Mouse (Mus musculus): Measurements from ENCODE around the gene Tamm41. TPM values are rescaled to one million over a fixed set of nuclear protein-coding genes. Genes with fewer than 3 reads are reported as not detected.

The Tamm41 gene
- total and polyA plus RNA-seq, 2 experiments from 2014 or later = 33.7 to 49.0 TPM

DNA sequence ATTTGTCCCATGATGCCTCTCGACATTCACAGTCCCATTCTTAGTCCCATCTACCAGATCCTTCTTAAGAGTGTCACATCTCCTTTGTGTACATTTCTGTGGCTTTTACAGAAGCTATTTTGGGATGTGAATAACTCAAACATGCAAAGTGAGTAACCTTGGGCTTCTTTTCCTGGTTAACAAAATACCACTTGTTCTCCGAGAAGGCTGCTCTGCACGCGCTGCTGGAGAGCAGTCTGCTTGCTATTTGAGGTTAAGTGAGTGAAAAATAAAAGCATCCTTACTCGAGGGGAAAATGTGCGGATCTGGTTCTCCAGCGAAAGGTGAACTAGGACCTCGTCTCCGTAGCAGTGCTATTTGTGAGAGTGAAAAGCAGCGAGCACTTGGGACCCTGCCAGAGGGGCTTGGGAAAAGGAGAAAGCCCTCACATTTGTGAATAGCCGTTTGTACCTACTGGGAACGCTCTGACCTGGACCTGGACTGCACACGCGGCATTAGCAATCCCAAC, 10.1 kb downstream of the Tamm41 start:
- no peaks in the 10 kb centered on the region for H3K9me3 ChIP-seq (ENCODE audit: low read length)
- DNase-seq (no peak), ATAC-seq (peak; percentile 48)
- H3K27me3 ChIP-seq (ENCODE audit: insufficient read depth, low read length) = no peaks in the 10 kb centered on the region
- no peak for TF ChIP-seq CTCF (IDR thresholded peaks at IDR 0.05; ENCODE audit: low read depth)
- H3K9ac ChIP-seq = no peak overlapping the region
- peak overlapping the region; percentile 15; the same call in 1 of the 2 replicates for H3K27ac ChIP-seq (ENCODE audit: low read depth, low read length)
- 45% methylated on average over 14 of the region's 14 CpGs for WGBS
- no peak overlapping the region for H3K4me2 ChIP-seq (ENCODE audit: low read depth)
- peaks cover 44% of the 10 kb centered on the region for H3K36me3 ChIP-seq (ENCODE audit: insufficient read depth)
- no peaks in the 10 kb centered on the region for H3K4me1 ChIP-seq (ENCODE audit: insufficient read depth)
- no peak overlapping the region for H3K4me3 ChIP-seq (ENCODE audit: low read depth, low read length)

DNA sequence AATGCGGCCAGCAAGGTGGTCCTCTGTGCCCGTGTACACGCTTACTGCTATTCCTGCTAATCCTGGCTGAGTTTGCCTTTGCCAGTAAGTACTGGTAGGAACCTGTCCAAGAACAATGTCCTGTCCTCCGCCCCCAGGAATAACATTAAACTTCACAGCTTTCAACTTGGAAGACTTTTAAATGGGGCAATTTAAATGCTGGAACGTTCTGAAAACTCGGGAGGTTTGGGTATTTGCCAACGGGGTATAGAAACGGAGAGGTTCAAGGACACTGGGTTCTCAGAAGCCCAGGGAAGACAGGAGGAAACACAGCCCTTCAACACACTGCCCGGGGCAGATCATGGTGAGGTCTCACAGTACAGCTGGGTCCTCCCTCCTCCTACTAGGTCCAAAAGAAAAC, 14.8 kb downstream of the Tamm41 start:
- no peak overlapping the region for H3K9ac ChIP-seq
- 54% methylated on average over 9 of the region's 9 CpGs for WGBS
- H3K27ac ChIP-seq (ENCODE audit: low read depth, low read length) = no peak overlapping the region
- no peaks in the 10 kb centered on the region for H3K9me3 ChIP-seq (ENCODE audit: low read length)
- H3K36me3 ChIP-seq (ENCODE audit: insufficient read depth) = peaks cover 40% of the 10 kb centered on the region
- H3K4me2 ChIP-seq (ENCODE audit: low read depth) = no peak overlapping the region
- H3K4me1 ChIP-seq (ENCODE audit: insufficient read depth) = no peaks in the 10 kb centered on the region
- ATAC-seq (no peak), DNase-seq (no peak)
- no peak for TF ChIP-seq CTCF (IDR thresholded peaks at IDR 0.05; ENCODE audit: low read depth)
- no peak overlapping the region for H3K4me3 ChIP-seq (ENCODE audit: low read depth, low read length)
- no peaks in the 10 kb centered on the region for H3K27me3 ChIP-seq (ENCODE audit: insufficient read depth, low read length)

DNA sequence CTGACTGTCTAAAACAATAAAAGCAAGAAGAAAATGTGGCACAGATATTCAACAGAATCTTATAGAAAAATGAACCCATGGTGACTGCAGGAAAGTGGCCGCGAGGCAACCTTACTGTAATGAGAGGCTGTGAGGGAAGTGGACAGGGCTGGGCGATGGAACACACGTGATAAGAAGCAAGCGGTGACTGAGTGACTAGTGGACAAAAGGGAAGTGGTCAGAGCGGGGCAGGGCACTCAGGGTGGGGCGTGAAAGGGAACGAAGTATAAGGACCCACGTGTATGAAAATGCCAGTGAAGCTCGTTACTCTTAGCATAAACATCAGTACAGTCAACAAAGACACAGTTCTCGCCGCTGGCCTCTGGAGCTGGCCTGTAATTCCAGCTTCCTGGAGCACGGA, 22.2 kb downstream of the Tamm41 start:
- Histone ChIP-seq H3K9ac (no peak overlapping the region), H3K27me3 (ENCODE audit: insufficient read depth, low read length) (no peaks in the 10 kb centered on the region), H3K4me3 (ENCODE audit: low read depth, low read length) (no peak overlapping the region), H3K9me3 (ENCODE audit: low read length) (no peaks in the 10 kb centered on the region), H3K4me2 (ENCODE audit: low read depth) (no peak overlapping the region), H3K4me1 (ENCODE audit: insufficient read depth) (no peaks in the 10 kb centered on the region), H3K27ac (ENCODE audit: low read depth, low read length) (no peak overlapping the region), H3K36me3 (ENCODE audit: insufficient read depth) (peaks cover 25% of the 10 kb centered on the region)
- 83% methylated on average over 13 of the region's 13 CpGs for WGBS
- ATAC-seq (no peak), DNase-seq (no peak)
- no peak for TF ChIP-seq CTCF (IDR thresholded peaks at IDR 0.05; ENCODE audit: low read depth)

DNA sequence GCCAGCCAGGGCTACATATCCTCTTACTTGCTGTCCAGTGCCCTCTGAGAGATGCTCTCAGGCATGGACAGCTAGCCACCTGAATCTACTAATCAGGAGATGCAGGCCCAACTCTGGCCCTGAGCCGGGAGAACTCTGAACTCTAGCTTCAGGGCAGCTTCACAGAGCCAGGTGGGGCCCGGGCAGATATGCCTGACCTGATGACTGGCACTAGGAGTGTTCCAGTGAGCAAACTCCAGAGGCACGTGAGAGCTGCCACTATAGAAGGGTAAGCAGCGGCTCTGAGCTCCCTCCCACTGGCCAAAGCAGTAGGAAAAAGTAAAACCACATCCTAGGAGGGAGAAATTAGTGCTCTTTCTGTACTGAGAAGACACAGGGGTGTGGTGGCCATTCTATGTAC, 24.1 kb downstream of the Tamm41 start:
- Histone ChIP-seq H3K4me2 (ENCODE audit: low read depth) (no peak overlapping the region), H3K9ac (no peak overlapping the region), H3K4me3 (ENCODE audit: low read depth, low read length) (no peak overlapping the region), H3K36me3 (ENCODE audit: insufficient read depth) (peaks cover 24% of the 10 kb centered on the region), H3K27ac (ENCODE audit: low read depth, low read length) (no peak overlapping the region), H3K4me1 (ENCODE audit: insufficient read depth) (no peaks in the 10 kb centered on the region), H3K27me3 (ENCODE audit: insufficient read depth, low read length) (no peaks in the 10 kb centered on the region), H3K9me3 (ENCODE audit: low read length) (no peaks in the 10 kb centered on the region)
- TF ChIP-seq CTCF (IDR thresholded peaks at IDR 0.05; ENCODE audit: low read depth) = no peak
- 93% methylated on average over 4 of the region's 4 CpGs for WGBS
- ATAC-seq (no peak), DNase-seq (no peak)

DNA sequence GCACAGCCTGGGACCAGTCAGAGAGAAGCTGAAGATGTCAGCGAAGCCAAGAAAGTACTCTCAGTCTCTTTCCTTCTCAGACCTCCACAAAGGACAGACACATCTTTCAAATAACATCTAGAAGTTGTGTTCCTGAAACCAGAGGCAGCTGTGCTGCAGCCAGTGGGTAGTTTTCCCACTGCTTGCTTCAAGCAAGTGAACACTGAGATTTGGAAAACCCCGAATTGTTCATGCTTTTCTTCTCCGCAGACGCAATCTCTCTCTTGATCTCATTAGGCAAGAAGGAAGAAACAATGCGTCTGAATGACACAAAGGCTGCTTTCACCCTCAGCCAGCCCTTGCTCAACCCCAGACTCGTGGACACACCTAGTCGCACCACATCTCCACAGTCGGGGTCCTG, 25.9 kb downstream of the Tamm41 start:
- Histone ChIP-seq H3K4me1 (ENCODE audit: insufficient read depth) (no peaks in the 10 kb centered on the region), H3K4me2 (ENCODE audit: low read depth) (no peak overlapping the region), H3K9me3 (ENCODE audit: low read length) (no peaks in the 10 kb centered on the region), H3K4me3 (ENCODE audit: low read depth, low read length) (no peak overlapping the region), H3K9ac (no peak overlapping the region), H3K27ac (ENCODE audit: low read depth, low read length) (no peak overlapping the region), H3K27me3 (ENCODE audit: insufficient read depth, low read length) (no peaks in the 10 kb centered on the region), H3K36me3 (ENCODE audit: insufficient read depth) (peaks cover 24% of the 10 kb centered on the region)
- WGBS = 57% methylated on average over 8 of the region's 8 CpGs
- DNase-seq (no peak), ATAC-seq (no peak)
- no peak for TF ChIP-seq CTCF (IDR thresholded peaks at IDR 0.05; ENCODE audit: low read depth)

DNA sequence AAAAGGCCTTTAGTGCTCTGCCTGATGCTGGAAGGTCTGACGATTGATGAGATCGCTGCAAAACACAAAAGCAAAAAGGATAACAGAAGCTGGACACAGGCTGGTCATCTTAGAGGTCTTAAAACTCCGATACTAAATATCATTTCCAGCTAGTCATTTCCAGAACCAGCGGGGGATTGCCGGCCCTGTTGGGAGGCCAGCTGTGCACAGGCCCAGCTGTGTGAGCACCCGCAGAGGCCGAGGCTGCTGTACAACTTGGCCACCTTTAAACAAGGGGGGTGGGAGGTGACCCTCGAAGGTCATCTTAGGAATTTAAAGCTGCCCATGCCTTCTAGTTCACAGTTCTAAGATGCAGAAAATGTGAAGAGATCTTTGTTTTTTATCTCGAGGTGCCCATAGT, 26.9 kb downstream of the Tamm41 start:
- Histone ChIP-seq H3K9ac (no peak overlapping the region), H3K4me3 (ENCODE audit: low read depth, low read length) (no peak overlapping the region), H3K4me2 (ENCODE audit: low read depth) (no peak overlapping the region), H3K4me1 (ENCODE audit: insufficient read depth) (no peaks in the 10 kb centered on the region), H3K27ac (ENCODE audit: low read depth, low read length) (no peak overlapping the region), H3K9me3 (ENCODE audit: low read length) (no peaks in the 10 kb centered on the region), H3K27me3 (ENCODE audit: insufficient read depth, low read length) (no peaks in the 10 kb centered on the region), H3K36me3 (ENCODE audit: insufficient read depth) (peaks cover 24% of the 10 kb centered on the region)
- no peak for TF ChIP-seq CTCF (IDR thresholded peaks at IDR 0.05; ENCODE audit: low read depth)
- no peak for ATAC-seq
- WGBS = 87% methylated on average over 9 of the region's 9 CpGs
- DNase-seq = no peak

DNA sequence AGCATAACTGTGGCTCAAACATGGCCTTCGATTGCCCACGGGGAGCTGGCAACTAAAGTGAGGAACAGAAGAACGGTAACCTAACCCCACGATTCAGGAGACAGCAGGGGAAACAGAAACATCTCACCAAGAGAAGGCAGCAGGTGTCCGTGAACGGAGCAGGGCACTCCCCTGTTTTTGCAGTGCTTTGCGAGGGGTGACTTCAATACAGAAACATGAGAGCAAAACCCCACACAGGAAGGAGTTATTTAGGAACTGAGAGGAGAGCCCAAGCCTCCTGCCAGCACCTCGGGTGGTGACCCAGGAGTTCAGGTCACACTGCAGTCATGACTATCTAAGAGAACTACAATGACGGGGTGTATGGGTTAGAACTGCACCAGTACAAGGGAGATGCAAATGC, 27.4 kb downstream of the Tamm41 start:
- Histone ChIP-seq H3K27me3 (ENCODE audit: insufficient read depth, low read length) (no peaks in the 10 kb centered on the region), H3K9ac (no peak overlapping the region), H3K4me2 (ENCODE audit: low read depth) (no peak overlapping the region), H3K27ac (ENCODE audit: low read depth, low read length) (no peak overlapping the region), H3K36me3 (ENCODE audit: insufficient read depth) (peaks cover 24% of the 10 kb centered on the region), H3K9me3 (ENCODE audit: low read length) (no peaks in the 10 kb centered on the region), H3K4me3 (ENCODE audit: low read depth, low read length) (no peak overlapping the region), H3K4me1 (ENCODE audit: insufficient read depth) (no peaks in the 10 kb centered on the region)
- TF ChIP-seq CTCF (IDR thresholded peaks at IDR 0.05; ENCODE audit: low read depth) = no peak
- DNase-seq (no peak), ATAC-seq (no peak)
- 91% methylated on average over 9 of the region's 9 CpGs for WGBS
